Mouse (Mus musculus) kidney, adult 2 months (tissue): ENCODE measurements at regions not wholly inside any gene's neighbourhood (a gene's known extent, or its start where the extent isn't known, plus 50 kb on each side); places are given as distances from the start of the nearest gene placed in this dataset.

Experiments
- DNase-seq: peaks from one replicate; pipeline ENCODE4 v3.0.0; 2021
- H3K27ac ChIP-seq: fragments of 200-500 bp; 2 replicates; pipeline ENCODE4 v1.5.1; 2012; ENCODE audit warnings: low read depth, low read length, control low read depth, inconsistent platforms; ENCODE audit not compliant: insufficient read depth
- H3K27me3 ChIP-seq: fragments of 200-500 bp; replicated peaks from 2 replicates; pipeline ENCODE4 v1.6.1; 2012; ENCODE audit warnings: mild to moderate bottlenecking, moderate library complexity, low read length, inconsistent platforms; ENCODE audit not compliant: control insufficient read depth, insufficient read depth
- H3K36me3 ChIP-seq: fragments of 200-500 bp; 2 replicates; pipeline ENCODE4 v1.6.1; 2012; ENCODE audit warnings: mild to moderate bottlenecking, moderate library complexity, low read length, inconsistent platforms; ENCODE audit not compliant: control insufficient read depth, insufficient read depth
- H3K4me1 ChIP-seq: fragments of 200-500 bp; 2 replicates; pipeline ENCODE4 v1.6.1; 2011; ENCODE audit warnings: low read length; ENCODE audit not compliant: control insufficient read depth, insufficient read depth
- H3K4me3 ChIP-seq: fragments of 200-500 bp; 2 replicates; pipeline ENCODE4 v1.5.1; 2011; ENCODE audit warnings: mild to moderate bottlenecking, low read depth, low read length, control low read depth; ENCODE audit not compliant: insufficient read depth
- CTCF ChIP-seq: fragments of 200-500 bp; conservative IDR thresholded peaks from 2 replicates; pipeline ENCODE4 v1.5.1; 2011; ENCODE audit warnings: low read depth, mild to moderate bottlenecking, control low read depth, low read length, moderate library complexity, mixed read lengths; ENCODE audit not compliant: insufficient read depth, insufficient read length
- POLR2A ChIP-seq: fragments of 200-500 bp; IDR thresholded peaks from one replicate; pipeline ENCODE4 v1.6.1; 2011; ENCODE audit warnings: low read depth, low read length, control low read depth
- WGBS: fragments of 180-500 bp; shearing (Covaris S2); methylation state at CpG from one replicate; pipeline ENCODE4 v1.1.7; 2018; 5-methylcytosine and 5-hydroxymethylcytosine counted together

DNA sequence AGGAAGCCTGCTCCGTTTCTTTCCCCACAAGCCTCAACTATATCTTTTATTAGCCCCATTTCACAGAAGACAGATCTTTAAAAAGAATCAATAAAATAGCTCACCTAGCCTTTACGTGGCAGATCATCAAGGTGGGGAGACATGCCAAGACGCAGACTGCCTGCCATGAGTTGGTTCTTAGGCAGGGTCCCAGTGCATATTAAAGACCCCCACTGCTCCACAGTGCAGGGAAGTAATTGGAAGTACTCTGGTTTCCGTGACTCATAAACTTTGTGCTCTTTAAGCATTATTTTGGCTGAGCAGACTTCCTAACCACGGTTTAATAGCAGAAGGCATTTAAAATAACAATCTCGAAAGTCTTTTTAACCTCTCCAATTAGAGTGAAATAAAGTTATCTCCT lies 415.7 kb upstream of the 5930422O12Rik start:
- H3K4me3 ChIP-seq, result no peak overlapping the region
- no peaks in the 10 kb centered on the region for H3K36me3 ChIP-seq
- H3K4me1 ChIP-seq, result no peaks in the 10 kb centered on the region
- TF ChIP-seq POLR2A (no peak), CTCF (no peak)
- 52% methylated on average over 6 of the region's 6 CpGs for WGBS
- H3K27ac ChIP-seq, result no peak overlapping the region
- no peaks in the 10 kb centered on the region for H3K27me3 ChIP-seq
- no peak for DNase-seq

DNA sequence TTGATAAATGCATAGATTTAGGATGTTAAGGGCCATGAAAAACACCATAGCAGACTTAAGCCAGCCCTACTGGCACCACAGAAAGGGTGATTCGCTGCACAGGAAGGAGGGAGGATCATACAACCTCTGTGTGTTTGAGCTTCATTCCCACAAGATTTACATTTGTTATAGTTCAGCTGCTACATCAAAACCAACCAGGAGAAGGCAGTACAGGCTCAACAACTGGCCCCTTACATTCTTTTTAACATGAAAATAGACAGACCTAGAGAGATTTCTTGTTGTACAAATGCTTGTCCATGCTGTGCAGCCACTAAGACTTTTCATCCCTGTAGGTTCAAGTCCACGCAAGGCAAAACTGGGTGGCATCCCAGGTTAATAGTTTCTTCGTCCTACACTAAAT lies 412.6 kb upstream of the 5930422O12Rik start:
- DNase-seq, result no peak
- H3K27me3 ChIP-seq, result no peaks in the 10 kb centered on the region
- H3K4me3 ChIP-seq, result no peak overlapping the region
- 66% methylated on average over 3 of the region's 3 CpGs for WGBS
- H3K4me1 ChIP-seq, result no peaks in the 10 kb centered on the region
- no peak overlapping the region for H3K27ac ChIP-seq
- H3K36me3 ChIP-seq, result no peaks in the 10 kb centered on the region
- TF ChIP-seq POLR2A, result no peak

- DNase-seq, result no peak
- H3K4me3 ChIP-seq, result no peak overlapping the region
- H3K27ac ChIP-seq, result no peak overlapping the region
- H3K36me3 ChIP-seq, result no peaks in the 10 kb centered on the region
- TF ChIP-seq POLR2A (no peak), CTCF (no peak)
- 59% methylated on average over 4 of the region's 4 CpGs for WGBS
- H3K27me3 ChIP-seq, result no peaks in the 10 kb centered on the region
- H3K4me1 ChIP-seq, result no peaks in the 10 kb centered on the region
Measured at GRCm38 (mm10) chr8:33026973-33027372, 401.5 kb upstream of the 5930422O12Rik start.

GRCm38 (mm10) chr8:33029453-33029852 lies 399.1 kb upstream of the 5930422O12Rik start:
- 62% methylated on average over 3 of the region's 3 CpGs for WGBS
- H3K4me1 ChIP-seq, result no peaks in the 10 kb centered on the region
- H3K36me3 ChIP-seq, result no peaks in the 10 kb centered on the region
- H3K27ac ChIP-seq, result no peak overlapping the region
- TF ChIP-seq CTCF (no peak), POLR2A (no peak)
- no peaks in the 10 kb centered on the region for H3K27me3 ChIP-seq
- no peak for DNase-seq
- H3K4me3 ChIP-seq, result no peak overlapping the region

- H3K4me3 ChIP-seq, result no peak overlapping the region
- WGBS, result 83% methylated on average over 8 of the region's 8 CpGs
- TF ChIP-seq CTCF (no peak), POLR2A (no peak)
- H3K4me1 ChIP-seq, result no peaks in the 10 kb centered on the region
- no peaks in the 10 kb centered on the region for H3K27me3 ChIP-seq
- no peaks in the 10 kb centered on the region for H3K36me3 ChIP-seq
- no peak overlapping the region for H3K27ac ChIP-seq
- no peak for DNase-seq
Measured at GRCm38 (mm10) chr8:33052017-33052416, 376.5 kb upstream of the 5930422O12Rik start.

DNA sequence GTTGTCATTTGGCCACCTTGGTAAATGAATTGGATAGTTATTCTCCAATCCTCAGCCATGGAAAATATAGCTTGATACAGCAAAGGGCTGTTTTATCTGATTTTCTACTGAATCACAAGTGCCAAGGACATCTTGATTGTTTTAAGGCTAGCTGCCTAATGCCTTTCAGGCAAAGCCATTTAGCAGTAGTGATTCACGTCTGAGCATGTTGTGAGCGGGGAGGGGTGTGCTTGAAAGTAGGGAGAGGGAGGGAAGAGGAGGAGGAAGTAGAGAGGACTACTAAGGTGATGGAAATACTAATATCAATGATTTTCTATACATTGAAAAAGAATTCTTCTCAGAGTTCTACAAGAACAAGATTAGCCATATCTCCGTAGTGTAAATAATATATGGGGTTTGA lies 362.9 kb upstream of the 5930422O12Rik start:
- no peak for TF ChIP-seq POLR2A
- TF ChIP-seq CTCF, result no peak
- DNase-seq, result no peak
- H3K4me3 ChIP-seq, result no peak overlapping the region
- no peaks in the 10 kb centered on the region for H3K4me1 ChIP-seq
- no peak overlapping the region for H3K27ac ChIP-seq
- H3K36me3 ChIP-seq, result no peaks in the 10 kb centered on the region
- WGBS, result 84% methylated on average over 3 of the region's 3 CpGs
- no peaks in the 10 kb centered on the region for H3K27me3 ChIP-seq

- TF ChIP-seq POLR2A (no peak), CTCF (no peak)
- Histone ChIP-seq H3K4me1 (no peaks in the 10 kb centered on the region), H3K36me3 (no peaks in the 10 kb centered on the region), H3K4me3 (no peak overlapping the region), H3K27me3 (no peaks in the 10 kb centered on the region), H3K27ac (no peak overlapping the region)
- 86% methylated on average over 6 of the region's 6 CpGs for WGBS
- no peak for DNase-seq
Measured at GRCm38 (mm10) chr8:33066168-33066567, 362.3 kb upstream of the 5930422O12Rik start.
